Mouse (Mus musculus): ENCODE results near the gene Vamp2. TPM values are rescaled to one million over a fixed set of nuclear protein-coding genes. Genes with fewer than 3 reads are reported as not detected.

Vamp2 gene
- polyA plus RNA-seq, 1 experiment from 2014 or later = 324 TPM

DNA sequence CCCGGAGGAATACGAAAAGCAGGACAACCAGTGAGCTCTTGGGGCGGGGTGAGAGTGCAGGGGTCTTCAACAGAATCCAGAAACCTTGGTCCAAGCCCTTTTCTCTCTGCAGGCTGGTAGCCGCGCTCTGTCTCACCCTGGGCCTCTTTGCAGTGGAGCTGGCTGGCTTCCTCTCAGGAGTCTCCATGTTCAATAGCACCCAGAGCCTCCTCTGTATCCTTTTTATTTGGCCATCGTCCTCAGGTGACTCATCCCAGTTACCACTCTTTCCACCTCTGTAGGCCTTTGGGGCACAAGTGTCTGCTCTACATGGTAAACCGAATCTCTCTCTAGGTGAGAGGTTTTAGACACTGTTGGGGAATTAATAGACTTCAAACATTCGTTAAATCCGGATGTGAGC lies 17.0 kb upstream of the Vamp2 start:
- Histone ChIP-seq H3K4me1 (replicated peaks; ENCODE audit: control insufficient read depth, insufficient read depth, low read length) (peaks cover 18% of the 10 kb centered on the region), H3K9ac (peak overlapping the region; percentile 84), H3K4me3 (replicated peaks; ENCODE audit: low read length) (peak overlapping the region; percentile 55), H3K27ac (peak overlapping the region; percentile 91), H3K36me3 (replicated peaks; ENCODE audit: control insufficient read depth, insufficient read depth) (no peaks in the 10 kb centered on the region), H3K4me2 (replicated peaks) (peak overlapping the region; percentile 85), H3K27me3 (ENCODE audit: control insufficient read depth, insufficient read depth, low read length) (no peaks in the 10 kb centered on the region), H3K9me3 (ENCODE audit: control insufficient read depth, low read length) (no peaks in the 10 kb centered on the region)
- ATAC-seq (ENCODE audit: low FRiP score) (no peak), DNase-seq (ENCODE audit: low spot score) (no peak)
- 21% methylated on average over 9 of the region's 9 CpGs for WGBS

DNA sequence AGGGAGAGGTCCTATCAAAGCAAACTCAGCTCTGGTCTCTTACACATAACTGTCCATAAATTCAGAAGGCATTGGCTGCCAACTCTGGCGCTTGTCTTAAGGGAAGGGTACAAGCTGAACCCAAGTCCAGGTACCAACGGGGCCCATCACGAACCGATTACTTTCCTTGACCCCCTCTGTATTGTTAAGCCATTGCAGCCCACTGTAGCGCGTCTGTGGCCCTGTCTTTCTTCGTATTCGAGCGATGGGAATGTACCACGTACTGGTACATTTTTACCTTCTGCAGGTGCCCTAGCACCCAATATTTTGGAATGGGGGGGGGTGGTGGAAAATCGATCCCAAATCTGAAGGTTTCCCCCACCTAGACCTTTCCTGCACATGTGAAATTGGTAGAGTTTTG lies 16.1 kb upstream of the Vamp2 start:
- H3K9ac ChIP-seq = peak overlapping the region; percentile 74
- 85% methylated on average over 11 of the region's 11 CpGs for WGBS
- no peaks in the 10 kb centered on the region for H3K9me3 ChIP-seq (ENCODE audit: control insufficient read depth, low read length)
- peaks cover 13% of the 10 kb centered on the region for H3K4me1 ChIP-seq (replicated peaks; ENCODE audit: control insufficient read depth, insufficient read depth, low read length)
- no peaks in the 10 kb centered on the region for H3K27me3 ChIP-seq (ENCODE audit: control insufficient read depth, insufficient read depth, low read length)
- peak overlapping the region; percentile 57 for H3K4me2 ChIP-seq (replicated peaks)
- no peak for ATAC-seq (ENCODE audit: low FRiP score)
- DNase-seq (ENCODE audit: low spot score) = no peak
- peak overlapping the region; percentile 29 for H3K4me3 ChIP-seq (replicated peaks; ENCODE audit: low read length)
- H3K36me3 ChIP-seq (replicated peaks; ENCODE audit: control insufficient read depth, insufficient read depth) = no peaks in the 10 kb centered on the region
- H3K27ac ChIP-seq = peak overlapping the region; percentile 98

- peak overlapping the region; percentile 74 for H3K9ac ChIP-seq
- peak overlapping the region; percentile 57 for H3K4me2 ChIP-seq (replicated peaks)
- ATAC-seq (ENCODE audit: low FRiP score) (no peak), DNase-seq (ENCODE audit: low spot score) (peak; percentile 35)
- peaks cover 13% of the 10 kb centered on the region for H3K4me1 ChIP-seq (replicated peaks; ENCODE audit: control insufficient read depth, insufficient read depth, low read length)
- H3K27ac ChIP-seq = peak overlapping the region; percentile 98
- H3K9me3 ChIP-seq (ENCODE audit: control insufficient read depth, low read length) = no peaks in the 10 kb centered on the region
- peak overlapping the region; percentile 29 for H3K4me3 ChIP-seq (replicated peaks; ENCODE audit: low read length)
- no peaks in the 10 kb centered on the region for H3K27me3 ChIP-seq (ENCODE audit: control insufficient read depth, insufficient read depth, low read length)
- H3K36me3 ChIP-seq (replicated peaks; ENCODE audit: control insufficient read depth, insufficient read depth) = no peaks in the 10 kb centered on the region
- WGBS = 12% methylated on average over 9 of the region's 9 CpGs
These were observed 15.6 kb upstream of the Vamp2 start for GRCm38 (mm10) chr11:69072666-69073064.

- peak; percentile 74 for ATAC-seq (ENCODE audit: low FRiP score)
These were observed 15.0 kb upstream of the Vamp2 start for GRCm38 (mm10) chr11:69073065-69073888.

DNA sequence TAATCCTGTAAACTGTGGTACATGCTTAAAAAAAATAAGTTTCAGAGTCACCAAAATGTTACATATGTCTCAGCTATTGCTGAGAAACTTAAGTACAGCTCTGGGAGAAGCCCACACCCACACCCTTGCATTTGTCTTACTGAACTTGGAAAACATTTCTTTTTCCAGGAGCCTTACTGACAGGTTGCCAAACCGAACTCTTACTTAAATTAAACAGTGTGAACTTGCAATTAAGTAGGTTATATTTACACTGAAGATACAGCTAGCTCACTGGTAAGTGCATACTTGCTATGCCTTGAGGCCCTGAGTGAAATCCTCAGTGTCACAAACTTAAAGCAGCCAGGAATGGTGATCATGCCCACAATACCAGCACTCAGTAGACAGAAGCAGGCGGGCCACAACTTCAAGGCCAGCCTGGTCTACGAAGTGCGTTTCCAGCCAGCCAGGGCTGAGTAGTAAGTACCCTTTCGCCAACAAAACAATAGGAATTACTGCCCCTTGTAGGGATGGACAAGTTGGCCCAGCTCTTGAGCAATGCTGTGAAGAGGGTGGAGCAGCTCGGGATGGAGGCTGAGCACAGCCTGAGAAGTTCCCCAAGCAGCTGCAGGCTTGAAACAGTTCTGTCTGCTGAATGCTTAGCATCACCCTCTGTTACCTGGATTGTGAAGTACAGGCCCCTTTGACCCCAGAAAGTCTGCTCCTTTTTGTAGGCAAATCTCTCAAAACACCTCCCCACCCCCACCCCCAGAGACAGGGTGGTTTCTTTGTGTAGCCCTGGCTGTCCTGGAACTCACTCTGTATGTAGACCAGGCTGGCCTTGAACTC lies 14.1 kb upstream of the Vamp2 start:
- H3K4me3 ChIP-seq (replicated peaks; ENCODE audit: low read length) = no peak overlapping the region
- ATAC-seq (ENCODE audit: low FRiP score) (no peak), DNase-seq (ENCODE audit: low spot score) (no peak)
- no peak overlapping the region for H3K9ac ChIP-seq
- no peaks in the 10 kb centered on the region for H3K9me3 ChIP-seq (ENCODE audit: control insufficient read depth, low read length)
- no peaks in the 10 kb centered on the region for H3K36me3 ChIP-seq (replicated peaks; ENCODE audit: control insufficient read depth, insufficient read depth)
- peak overlapping the region; percentile 98 for H3K27ac ChIP-seq
- peaks cover 13% of the 10 kb centered on the region for H3K4me1 ChIP-seq (replicated peaks; ENCODE audit: control insufficient read depth, insufficient read depth, low read length)
- H3K27me3 ChIP-seq (ENCODE audit: control insufficient read depth, insufficient read depth, low read length) = no peaks in the 10 kb centered on the region
- WGBS = 44% methylated on average over 6 of the region's 6 CpGs
- peak overlapping the region; percentile 57; the same call in 1 of the 2 replicates for H3K4me2 ChIP-seq (replicated peaks)

More at GRCm38 (mm10) chr11:69073065-69073888, 15.0 kb upstream of the Vamp2 start:
- peak; percentile 96 for DNase-seq (ENCODE audit: low spot score)
- peak overlapping the region; percentile 29 for H3K4me3 ChIP-seq (replicated peaks; ENCODE audit: low read length)
- no peaks in the 10 kb centered on the region for H3K9me3 ChIP-seq (ENCODE audit: control insufficient read depth, low read length)
- under 1% methylated on average over 14 of the region's 14 CpGs for WGBS
- H3K36me3 ChIP-seq (replicated peaks; ENCODE audit: control insufficient read depth, insufficient read depth) = no peaks in the 10 kb centered on the region
- H3K4me1 ChIP-seq (replicated peaks; ENCODE audit: control insufficient read depth, insufficient read depth, low read length) = peaks cover 13% of the 10 kb centered on the region
- no peaks in the 10 kb centered on the region for H3K27me3 ChIP-seq (ENCODE audit: control insufficient read depth, insufficient read depth, low read length)
- H3K4me2 ChIP-seq (replicated peaks) = peak overlapping the region; percentile 57
- H3K27ac ChIP-seq = peak overlapping the region; percentile 98
- H3K9ac ChIP-seq = peak overlapping the region; percentile 74

DNA sequence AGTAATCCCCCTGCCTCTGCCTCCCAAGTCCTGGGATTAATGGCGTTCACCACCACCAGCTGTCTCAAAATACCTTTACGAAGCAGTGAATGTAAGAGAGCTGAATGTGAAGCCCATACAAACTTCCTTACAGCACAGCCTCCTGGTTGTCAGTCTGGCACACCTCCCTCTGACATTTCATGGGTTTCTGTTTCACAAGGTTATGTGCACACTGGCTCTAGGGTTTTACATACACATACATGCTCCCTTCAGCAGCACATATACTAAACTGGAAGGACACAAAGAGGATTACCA lies 13.6 kb upstream of the Vamp2 start:
- H3K27me3 ChIP-seq (ENCODE audit: control insufficient read depth, insufficient read depth, low read length) = no peaks in the 10 kb centered on the region
- WGBS = 50% methylated on average over 2 of the region's 2 CpGs
- peaks cover 13% of the 10 kb centered on the region for H3K4me1 ChIP-seq (replicated peaks; ENCODE audit: control insufficient read depth, insufficient read depth, low read length)
- no peak overlapping the region for H3K27ac ChIP-seq
- ATAC-seq (ENCODE audit: low FRiP score) = no peak
- no peaks in the 10 kb centered on the region for H3K36me3 ChIP-seq (replicated peaks; ENCODE audit: control insufficient read depth, insufficient read depth)
- H3K9ac ChIP-seq = no peak overlapping the region
- no peak overlapping the region for H3K4me3 ChIP-seq (replicated peaks; ENCODE audit: low read length)
- no peak for DNase-seq (ENCODE audit: low spot score)
- no peaks in the 10 kb centered on the region for H3K9me3 ChIP-seq (ENCODE audit: control insufficient read depth, low read length)
- H3K4me2 ChIP-seq (replicated peaks) = no peak overlapping the region

GRCm38 (mm10) chr11:69075764-69076479 lies 12.4 kb upstream of the Vamp2 start:
- Histone ChIP-seq H3K36me3 (replicated peaks; ENCODE audit: control insufficient read depth, insufficient read depth) (no peaks in the 10 kb centered on the region), H3K4me1 (replicated peaks; ENCODE audit: control insufficient read depth, insufficient read depth, low read length) (peaks cover 13% of the 10 kb centered on the region), H3K9ac (no peak overlapping the region), H3K4me3 (replicated peaks; ENCODE audit: low read length) (no peak overlapping the region), H3K27ac (no peak overlapping the region), H3K9me3 (ENCODE audit: control insufficient read depth, low read length) (no peaks in the 10 kb centered on the region), H3K4me2 (replicated peaks) (no peak overlapping the region), H3K27me3 (ENCODE audit: control insufficient read depth, insufficient read depth, low read length) (no peaks in the 10 kb centered on the region)
- DNase-seq (ENCODE audit: low spot score) (no peak), ATAC-seq (ENCODE audit: low FRiP score) (no peak)
- WGBS = 51% methylated on average over 8 of the region's 9 CpGs

DNA sequence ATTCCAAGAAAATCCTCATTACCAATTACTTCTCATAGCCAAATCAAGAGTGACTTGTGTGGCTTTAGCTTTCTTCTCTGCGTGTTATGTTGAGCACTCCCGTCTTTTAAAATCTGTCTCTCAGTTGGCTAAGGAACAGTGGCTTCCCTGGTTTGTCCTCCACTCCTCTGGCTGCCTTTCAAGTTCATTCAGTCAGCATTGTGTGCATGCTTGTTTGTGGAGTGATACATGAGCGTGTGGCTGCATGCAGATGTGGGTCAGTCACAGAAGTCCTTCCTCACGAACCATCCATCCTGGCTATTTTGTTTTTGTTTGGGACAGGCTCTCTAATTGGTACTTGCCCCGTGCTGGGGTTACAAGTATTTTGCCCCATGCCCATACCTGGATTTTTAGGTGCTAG lies 11.7 kb upstream of the Vamp2 start:
- H3K9ac ChIP-seq = no peak overlapping the region
- H3K4me1 ChIP-seq (replicated peaks; ENCODE audit: control insufficient read depth, insufficient read depth, low read length) = peaks cover 7% of the 10 kb centered on the region
- no peak overlapping the region for H3K27ac ChIP-seq
- DNase-seq (ENCODE audit: low spot score) = no peak
- no peak for ATAC-seq (ENCODE audit: low FRiP score)
- H3K36me3 ChIP-seq (replicated peaks; ENCODE audit: control insufficient read depth, insufficient read depth) = no peaks in the 10 kb centered on the region
- H3K4me3 ChIP-seq (replicated peaks; ENCODE audit: low read length) = no peak overlapping the region
- H3K27me3 ChIP-seq (ENCODE audit: control insufficient read depth, insufficient read depth, low read length) = no peaks in the 10 kb centered on the region
- H3K4me2 ChIP-seq (replicated peaks) = no peak overlapping the region
- 62% methylated on average over 5 of the region's 5 CpGs for WGBS
- H3K9me3 ChIP-seq (ENCODE audit: control insufficient read depth, low read length) = no peaks in the 10 kb centered on the region

DNA sequence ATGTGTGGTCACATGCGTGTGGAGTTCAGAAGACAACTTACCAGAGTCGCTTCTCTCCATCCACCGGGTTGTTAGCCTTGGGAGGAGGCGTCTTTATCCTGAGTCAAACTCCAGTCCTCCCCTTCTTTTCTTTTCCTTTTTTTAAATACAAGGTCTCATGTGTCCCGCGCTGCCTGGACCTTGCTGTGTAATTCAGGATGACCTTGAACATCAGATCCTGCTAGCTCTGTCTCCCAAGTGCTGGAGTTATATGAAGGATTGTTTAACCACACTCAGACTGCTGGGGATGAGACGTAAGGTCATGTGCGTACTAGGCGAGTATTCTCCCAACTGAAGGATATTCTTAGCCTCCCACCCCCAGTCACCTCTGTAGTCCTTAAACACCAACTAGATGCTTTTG lies 11.0 kb upstream of the Vamp2 start:
- DNase-seq (ENCODE audit: low spot score) (no peak), ATAC-seq (ENCODE audit: low FRiP score) (no peak)
- H3K4me3 ChIP-seq (replicated peaks; ENCODE audit: low read length) = no peak overlapping the region
- H3K4me1 ChIP-seq (replicated peaks; ENCODE audit: control insufficient read depth, insufficient read depth, low read length) = peaks cover 3% of the 10 kb centered on the region; the same call in 1 of the 2 replicates
- H3K27ac ChIP-seq = no peak overlapping the region
- H3K9me3 ChIP-seq (ENCODE audit: control insufficient read depth, low read length) = no peaks in the 10 kb centered on the region
- no peaks in the 10 kb centered on the region for H3K36me3 ChIP-seq (replicated peaks; ENCODE audit: control insufficient read depth, insufficient read depth)
- WGBS = 86% methylated on average over 9 of the region's 9 CpGs
- H3K27me3 ChIP-seq (ENCODE audit: control insufficient read depth, insufficient read depth, low read length) = no peaks in the 10 kb centered on the region
- no peak overlapping the region for H3K4me2 ChIP-seq (replicated peaks)
- no peak overlapping the region for H3K9ac ChIP-seq
